Mouse (Mus musculus): ENCODE results near the gene Tmem132c. TPM values are rescaled to one million over a fixed set of nuclear protein-coding genes. Genes with fewer than 3 reads are reported as not detected.

The Tmem132c gene
- polyA plus RNA-seq, 1 experiment, result 0.84 TPM

DNA sequence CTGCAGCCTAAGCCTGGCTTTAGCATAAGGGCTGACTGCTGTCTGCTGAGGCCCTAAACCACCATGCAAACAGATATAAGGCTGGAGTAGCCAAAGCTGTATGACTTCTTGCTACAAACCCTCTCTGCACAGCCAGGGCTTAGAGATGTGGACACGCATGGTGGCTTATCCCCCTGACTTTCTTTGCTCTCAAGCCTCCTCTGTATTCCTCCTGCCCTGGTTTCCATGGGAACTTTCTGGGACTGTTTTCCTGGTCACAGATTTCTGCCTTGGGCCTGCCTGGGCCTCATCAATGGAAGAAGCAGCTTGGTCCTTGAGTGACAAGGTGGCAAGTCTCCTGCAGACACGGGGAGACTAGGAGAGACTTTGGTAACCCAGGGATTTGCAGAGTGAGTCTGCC is 56.5 kb downstream of the Tmem132c start:
- TF ChIP-seq POLR2A (IDR thresholded peaks at IDR 0.05; ENCODE audit: low read depth, low read length) (no peak), CTCF (IDR thresholded peaks at IDR 0.05; ENCODE audit: extremely low read depth, insufficient read depth, insufficient read length, insufficient replicate concordance) (no peak)
- Histone ChIP-seq H3K4me3 (ENCODE audit: extremely low read depth, insufficient read depth, insufficient read length) (no peak overlapping the region), H3K36me3 (ENCODE audit: control insufficient read depth, insufficient read depth, low read length) (no peaks in the 10 kb centered on the region), H3K27ac (ENCODE audit: insufficient read depth, low read length) (no peak overlapping the region), H3K4me1 (ENCODE audit: control insufficient read depth, insufficient read depth, insufficient read length) (no peaks in the 10 kb centered on the region), H3K27me3 (ENCODE audit: control insufficient read depth, insufficient read depth, low read length) (no peaks in the 10 kb centered on the region)
- no peak for DNase-seq (ENCODE audit: low read depth in 1 of 2, low spot score in 2 of 2)
- whole genome bisulfite sequencing, result 77% methylated on average over 2 of the region's 2 CpGs

DNA sequence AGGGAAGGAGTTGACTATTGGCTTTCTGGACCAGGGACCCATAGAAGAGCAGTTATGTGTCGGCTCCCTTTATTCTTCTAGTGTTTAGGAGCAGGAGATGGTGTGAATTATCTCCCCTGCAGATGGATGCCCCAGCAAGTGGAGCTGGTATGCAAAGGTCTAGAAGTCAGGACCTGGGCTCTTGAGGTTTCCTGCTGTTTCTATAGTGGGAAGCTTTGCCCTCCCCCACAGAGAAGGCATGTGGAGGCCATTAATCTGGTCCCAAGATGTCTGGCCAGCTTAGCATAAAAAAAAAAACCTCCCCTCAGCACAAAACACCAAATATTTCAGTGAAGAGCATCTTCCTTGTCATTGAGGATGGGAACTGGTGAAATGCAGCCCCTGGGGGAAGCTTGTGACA is 57.4 kb downstream of the Tmem132c start:
- 62% methylated on average over 1 of the region's 1 CpGs for WGBS
- no peaks in the 10 kb centered on the region for H3K36me3 ChIP-seq (ENCODE audit: control insufficient read depth, insufficient read depth, low read length)
- TF ChIP-seq CTCF (IDR thresholded peaks at IDR 0.05; ENCODE audit: extremely low read depth, insufficient read depth, insufficient read length, insufficient replicate concordance) (no peak), POLR2A (IDR thresholded peaks at IDR 0.05; ENCODE audit: low read depth, low read length) (no peak)

DNA sequence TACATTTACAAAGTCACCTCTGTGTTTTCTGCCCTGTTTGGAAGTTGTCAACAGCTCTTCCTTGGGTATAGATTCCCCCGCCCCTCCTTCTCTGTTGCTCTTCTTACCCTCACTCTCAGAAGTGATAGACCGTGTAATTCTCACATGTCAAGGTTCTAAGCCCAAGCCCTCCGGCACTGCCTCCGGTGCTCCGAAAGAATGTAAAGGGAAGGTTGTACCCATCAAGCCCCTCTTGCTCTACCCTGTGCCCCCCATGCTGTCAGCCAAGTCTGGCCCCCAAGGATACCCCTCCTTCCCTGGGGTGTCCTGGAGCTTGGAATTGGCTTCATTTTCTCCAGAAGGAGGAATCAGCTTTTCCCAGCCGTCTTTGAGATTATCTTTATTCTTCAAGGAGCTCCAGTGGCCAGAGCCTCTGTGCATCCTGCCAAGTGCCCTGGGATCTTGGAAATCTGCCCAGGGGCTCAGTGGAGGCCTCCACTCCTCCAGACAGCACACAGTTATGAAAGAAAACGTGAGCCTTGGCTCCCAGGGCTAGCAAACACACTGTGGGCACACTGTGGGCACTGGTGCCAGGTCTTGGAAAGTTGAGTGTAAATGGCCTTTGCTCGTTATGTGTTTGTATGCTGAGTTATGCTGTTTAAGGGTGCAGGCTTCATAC is 59.1 kb downstream of the Tmem132c start:
- WGBS, result 73% methylated on average over 8 of the region's 8 CpGs
- TF ChIP-seq CTCF (IDR thresholded peaks at IDR 0.05; ENCODE audit: extremely low read depth, insufficient read depth, insufficient read length, insufficient replicate concordance) (no peak), POLR2A (IDR thresholded peaks at IDR 0.05; ENCODE audit: low read depth, low read length) (no peak)

More for the DNA sequence above, 57.4 kb downstream of the Tmem132c start:
- DNase-seq (ENCODE audit: low read depth in 1 of 2, low spot score in 2 of 2), result no peak
- Histone ChIP-seq H3K4me3 (ENCODE audit: extremely low read depth, insufficient read depth, insufficient read length) (no peak overlapping the region), H3K27ac (ENCODE audit: insufficient read depth, low read length) (no peak overlapping the region), H3K4me1 (ENCODE audit: control insufficient read depth, insufficient read depth, insufficient read length) (no peaks in the 10 kb centered on the region), H3K27me3 (ENCODE audit: control insufficient read depth, insufficient read depth, low read length) (no peaks in the 10 kb centered on the region)

DNA sequence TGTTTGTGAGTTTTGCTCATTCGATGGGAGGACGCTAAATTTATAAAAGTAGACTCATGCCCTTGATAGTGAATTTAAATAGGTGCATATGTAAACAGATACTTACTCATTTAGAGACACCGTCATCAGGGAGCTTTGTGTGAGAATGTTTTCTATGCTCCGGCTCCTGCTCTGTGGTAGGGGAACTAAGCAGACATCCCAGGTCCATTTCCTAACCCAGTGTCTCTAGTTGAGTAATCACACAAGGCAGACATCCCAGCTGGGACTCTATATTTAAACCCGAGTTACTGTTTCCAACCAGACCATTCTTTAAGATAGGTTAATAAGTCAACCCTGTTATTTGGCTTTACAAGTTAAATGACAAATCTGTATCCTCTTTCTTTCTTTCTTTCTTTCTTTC is 63.7 kb downstream of the Tmem132c start:
- Histone ChIP-seq H3K27ac (ENCODE audit: insufficient read depth, low read length) (no peak overlapping the region), H3K36me3 (ENCODE audit: control insufficient read depth, insufficient read depth, low read length) (no peaks in the 10 kb centered on the region), H3K27me3 (ENCODE audit: control insufficient read depth, insufficient read depth, low read length) (no peaks in the 10 kb centered on the region), H3K4me3 (ENCODE audit: extremely low read depth, insufficient read depth, insufficient read length) (no peak overlapping the region), H3K4me1 (ENCODE audit: control insufficient read depth, insufficient read depth, insufficient read length) (no peaks in the 10 kb centered on the region)
- DNase-seq (ENCODE audit: low read depth in 1 of 2, low spot score in 2 of 2), result no peak
- 81% methylated on average over 5 of the region's 5 CpGs for WGBS
- TF ChIP-seq CTCF (IDR thresholded peaks at IDR 0.05; ENCODE audit: extremely low read depth, insufficient read depth, insufficient read length, insufficient replicate concordance), result no peak
- no peak for TF ChIP-seq POLR2A (IDR thresholded peaks at IDR 0.05; ENCODE audit: low read depth, low read length)

More for the DNA sequence above, 59.1 kb downstream of the Tmem132c start:
- Histone ChIP-seq H3K27ac (ENCODE audit: insufficient read depth, low read length) (no peak overlapping the region), H3K27me3 (ENCODE audit: control insufficient read depth, insufficient read depth, low read length) (no peaks in the 10 kb centered on the region), H3K4me3 (ENCODE audit: extremely low read depth, insufficient read depth, insufficient read length) (no peak overlapping the region), H3K4me1 (ENCODE audit: control insufficient read depth, insufficient read depth, insufficient read length) (no peaks in the 10 kb centered on the region), H3K36me3 (ENCODE audit: control insufficient read depth, insufficient read depth, low read length) (no peaks in the 10 kb centered on the region)
- no peak for DNase-seq (ENCODE audit: low read depth in 1 of 2, low spot score in 2 of 2)

DNA sequence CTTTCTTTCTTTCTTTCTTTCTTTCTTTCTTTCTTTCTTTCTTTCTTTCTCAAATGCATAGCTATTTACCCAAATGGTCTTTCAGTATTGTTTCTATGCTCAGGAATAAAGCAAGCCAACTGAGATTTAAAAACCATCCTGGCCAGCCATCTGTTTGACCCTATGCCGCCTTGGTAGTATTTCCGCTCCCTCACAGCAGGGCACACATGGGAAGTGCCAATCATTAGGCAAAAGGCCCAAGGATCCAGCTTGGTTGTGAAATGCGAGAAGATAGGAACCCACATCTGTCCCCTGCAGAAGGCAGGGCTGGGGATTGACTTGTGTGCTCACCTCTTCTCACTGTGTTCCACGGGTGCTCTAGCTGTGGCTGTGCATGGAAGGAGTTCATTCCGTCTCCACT is 64.1 kb downstream of the Tmem132c start:
- TF ChIP-seq POLR2A (IDR thresholded peaks at IDR 0.05; ENCODE audit: low read depth, low read length) (no peak), CTCF (IDR thresholded peaks at IDR 0.05; ENCODE audit: extremely low read depth, insufficient read depth, insufficient read length, insufficient replicate concordance) (no peak)
- WGBS, result 66% methylated on average over 5 of the region's 5 CpGs
- Histone ChIP-seq H3K36me3 (ENCODE audit: control insufficient read depth, insufficient read depth, low read length) (no peaks in the 10 kb centered on the region), H3K27ac (ENCODE audit: insufficient read depth, low read length) (no peak overlapping the region), H3K4me1 (ENCODE audit: control insufficient read depth, insufficient read depth, insufficient read length) (no peaks in the 10 kb centered on the region), H3K27me3 (ENCODE audit: control insufficient read depth, insufficient read depth, low read length) (no peaks in the 10 kb centered on the region), H3K4me3 (ENCODE audit: extremely low read depth, insufficient read depth, insufficient read length) (no peak overlapping the region)
- no peak for DNase-seq (ENCODE audit: low read depth in 1 of 2, low spot score in 2 of 2)

DNA sequence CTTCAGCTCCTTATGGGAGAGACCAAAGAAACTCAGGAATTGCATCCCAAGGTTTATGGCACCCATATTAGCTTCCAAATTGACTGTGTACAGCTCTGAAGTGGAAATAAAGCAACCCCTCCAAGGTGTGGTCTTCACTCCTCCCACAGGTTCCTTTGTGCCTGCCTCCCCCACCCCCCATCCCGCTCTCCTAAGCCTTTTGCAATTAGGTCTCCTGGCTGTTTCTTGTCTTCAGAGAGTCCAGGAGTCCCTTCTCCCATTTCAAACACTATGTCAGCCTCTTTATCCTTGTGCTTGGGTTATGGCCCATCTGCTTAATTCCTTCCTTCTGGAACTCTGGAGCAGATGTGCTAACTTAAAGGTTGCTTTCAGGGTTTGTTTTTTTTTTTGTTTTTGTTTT is 65.1 kb downstream of the Tmem132c start:
- H3K4me3 ChIP-seq (ENCODE audit: extremely low read depth, insufficient read depth, insufficient read length), result no peak overlapping the region
- no peak for TF ChIP-seq POLR2A (IDR thresholded peaks at IDR 0.05; ENCODE audit: low read depth, low read length)
- TF ChIP-seq CTCF (IDR thresholded peaks at IDR 0.05; ENCODE audit: extremely low read depth, insufficient read depth, insufficient read length, insufficient replicate concordance), result no peak
- no peak for DNase-seq (ENCODE audit: low read depth in 1 of 2, low spot score in 2 of 2)
- 38% methylated on average over 1 of the region's 1 CpGs for WGBS
- H3K27ac ChIP-seq (ENCODE audit: insufficient read depth, low read length), result no peak overlapping the region
- no peaks in the 10 kb centered on the region for H3K36me3 ChIP-seq (ENCODE audit: control insufficient read depth, insufficient read depth, low read length)
- H3K4me1 ChIP-seq (ENCODE audit: control insufficient read depth, insufficient read depth, insufficient read length), result no peaks in the 10 kb centered on the region
- H3K27me3 ChIP-seq (ENCODE audit: control insufficient read depth, insufficient read depth, low read length), result no peaks in the 10 kb centered on the region

DNA sequence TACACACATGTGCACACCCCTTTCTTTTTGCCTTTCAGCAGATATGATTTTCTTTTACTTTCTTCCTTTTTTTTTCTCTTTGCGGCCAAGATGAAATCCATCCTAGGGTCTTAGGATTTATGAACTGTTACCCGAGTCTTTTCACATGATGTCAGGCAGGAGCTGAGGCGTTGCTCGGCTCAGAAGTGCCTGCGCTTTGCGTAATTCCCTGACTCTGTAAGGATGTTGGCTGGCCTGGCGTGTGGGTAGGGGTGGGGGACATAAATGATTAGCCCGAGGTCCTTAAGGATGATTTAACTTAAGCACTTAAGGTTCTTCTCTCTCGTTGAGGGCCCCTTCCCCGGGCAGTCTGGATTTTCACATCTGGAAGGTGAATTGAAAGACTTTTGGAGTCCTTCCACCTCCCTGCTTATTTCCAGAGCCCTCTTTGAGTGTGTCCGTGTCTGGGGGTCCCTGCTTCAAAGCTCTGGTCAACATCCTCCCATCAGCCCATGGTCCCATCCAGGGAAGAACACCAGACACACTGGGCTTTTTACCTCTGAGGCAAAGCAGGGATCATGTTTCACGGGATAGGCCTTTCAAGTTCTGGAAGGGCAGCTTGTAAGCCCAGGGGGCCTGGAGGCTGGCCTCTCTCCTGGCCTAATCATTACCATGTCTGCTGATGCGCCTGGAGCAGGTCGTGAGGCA is 68.9 kb downstream of the Tmem132c start:
- Histone ChIP-seq H3K36me3 (ENCODE audit: control insufficient read depth, insufficient read depth, low read length) (no peaks in the 10 kb centered on the region), H3K27me3 (ENCODE audit: control insufficient read depth, insufficient read depth, low read length) (no peaks in the 10 kb centered on the region), H3K27ac (ENCODE audit: insufficient read depth, low read length) (no peak overlapping the region), H3K4me3 (ENCODE audit: extremely low read depth, insufficient read depth, insufficient read length) (no peak overlapping the region), H3K4me1 (ENCODE audit: control insufficient read depth, insufficient read depth, insufficient read length) (no peaks in the 10 kb centered on the region)
- TF ChIP-seq POLR2A (IDR thresholded peaks at IDR 0.05; ENCODE audit: low read depth, low read length) (no peak), CTCF (IDR thresholded peaks at IDR 0.05; ENCODE audit: extremely low read depth, insufficient read depth, insufficient read length, insufficient replicate concordance) (no peak)
- WGBS, result 52% methylated on average over 14 of the region's 14 CpGs
- no peak for DNase-seq (ENCODE audit: low read depth in 1 of 2, low spot score in 2 of 2)
